ENCODE assay signal across 8 mouse cellular contexts in the genomic region with DNA sequence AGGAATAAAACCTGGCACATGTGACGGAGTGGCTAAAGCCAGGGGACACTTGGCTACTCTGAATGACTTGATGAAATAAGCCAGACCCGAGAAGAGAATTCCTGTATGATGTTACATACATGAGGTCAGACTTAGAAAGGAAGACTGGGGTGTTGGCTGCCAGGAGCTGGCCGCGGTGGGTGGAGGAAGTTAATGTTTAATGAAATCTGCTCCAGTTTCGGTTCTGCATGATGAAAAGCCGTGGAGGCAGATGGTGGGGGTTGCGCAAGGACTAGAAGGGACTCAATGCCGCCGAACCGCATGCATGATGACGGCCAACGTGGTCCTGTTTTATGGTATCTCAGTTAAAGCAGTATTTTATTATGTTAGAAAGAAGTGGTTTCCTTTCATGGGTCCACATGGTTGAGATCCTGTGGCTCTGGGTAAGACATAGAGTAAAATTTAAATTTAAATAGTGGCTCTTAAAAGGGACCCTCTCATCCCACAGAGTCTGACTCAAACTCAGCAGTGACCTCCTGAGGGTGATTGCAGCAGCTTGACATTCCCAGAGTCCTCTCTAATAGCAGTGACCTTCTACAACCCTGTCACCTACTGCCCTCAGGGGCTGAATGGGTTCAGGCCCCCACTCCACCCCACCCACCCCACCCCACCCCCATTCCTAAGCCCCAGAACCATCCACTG.
DNase-seq lines count a peak whose midpoint lies in the region; ATAC-seq and TF ChIP-seq lines count a peak whose summit lies in the region.
"Had no signal": no experiment of that assay in that cellular context is flagged by ENCODE, and none has a peak within 500 bp of the region (broad histone marks: within the 10 kb centered on the region; RNA-seq: fewer than 3 reads in every experiment).

No protein-coding gene starts in this region.

- peak; percentile 69 for ATAC-seq in intestine, postnatal 0 days
- ATAC-seq in lung, embryonic 16.5 days (ENCODE audit: low read depth): peak; percentile 69; the same call in 1 of the 2 replicates

- DNase-seq in MN1 (ENCODE audit: low spot score): peak; percentile 90
- DNase-seq in urinary bladder, postnatal 36 days (ENCODE audit: low spot score in 2 of 2): peak; percentile 46 to 71
- DNase-seq in testis, postnatal 14 days (ENCODE audit: low spot score): no peak
- no peak for DNase-seq in right cerebral cortex, postnatal 36 days (ENCODE audit: low spot score in 2 of 2)

- H3K4me3 ChIP-seq in bone marrow macrophage, adult 2 months (ENCODE audit: insufficient read depth, low read length): no peak overlapping the region
- H3K4me3 ChIP-seq in intestine, postnatal 0 days (ENCODE audit: low read depth, low read length): no peak overlapping the region
- no peak overlapping the region for H3K4me3 ChIP-seq in lung, embryonic 16.5 days (ENCODE audit: low read length)
- H3K4me3 ChIP-seq: embryonic facial prominence, embryonic 15.5 days had no signal

- no peaks in the 10 kb centered on the region for H3K9me3 ChIP-seq in intestine, postnatal 0 days (ENCODE audit: control insufficient read depth)
- H3K9me3 ChIP-seq in lung, embryonic 16.5 days (ENCODE audit: control insufficient read depth, low read length): no peaks in the 10 kb centered on the region
- H3K9me3 ChIP-seq: embryonic facial prominence, embryonic 15.5 days had no signal

- peaks cover 16% of the 10 kb centered on the region for H3K4me1 ChIP-seq in bone marrow macrophage, adult 2 months (ENCODE audit: control insufficient read depth, insufficient read depth, low read length)
- H3K4me1 ChIP-seq in intestine, postnatal 0 days (replicated peaks; ENCODE audit: control insufficient read depth, insufficient read depth, low read length): peaks cover 17% of the 10 kb centered on the region
- H3K4me1 ChIP-seq in lung, embryonic 16.5 days (replicated peaks; ENCODE audit: control insufficient read depth, insufficient read depth, low read length): peaks cover 16% of the 10 kb centered on the region
- H3K4me1 ChIP-seq: embryonic facial prominence, embryonic 15.5 days had no signal

- no peak for TF ChIP-seq POLR2A in bone marrow macrophage, adult 2 months (IDR thresholded peaks at IDR 0.05; ENCODE audit: borderline replicate concordance, low read depth, low read length)

- no peak overlapping the region for H3K4me2 ChIP-seq in intestine, postnatal 0 days (replicated peaks; ENCODE audit: low read depth)
- H3K4me2 ChIP-seq in lung, embryonic 16.5 days (ENCODE audit: low read depth, low read length): peak overlapping the region; percentile 27; the same call in 1 of the 2 replicates
- H3K4me2 ChIP-seq: embryonic facial prominence, embryonic 15.5 days had no signal

- no peaks in the 10 kb centered on the region for H3K27me3 ChIP-seq in intestine, postnatal 0 days (replicated peaks; ENCODE audit: control insufficient read depth, insufficient read depth, low read length)
- no peaks in the 10 kb centered on the region for H3K27me3 ChIP-seq in lung, embryonic 16.5 days (ENCODE audit: control insufficient read depth, insufficient read depth, low read depth, low read length)
- H3K27me3 ChIP-seq: embryonic facial prominence, embryonic 15.5 days had no signal

- no peaks in the 10 kb centered on the region for H3K36me3 ChIP-seq in intestine, postnatal 0 days (ENCODE audit: control insufficient read depth, insufficient read depth)
- H3K36me3 ChIP-seq in lung, embryonic 16.5 days (ENCODE audit: control insufficient read depth, insufficient read depth, low read length): no peaks in the 10 kb centered on the region
- H3K36me3 ChIP-seq: embryonic facial prominence, embryonic 15.5 days had no signal

- H3K27ac ChIP-seq in bone marrow macrophage, adult 2 months (ENCODE audit: insufficient read depth, low read depth, low read length): peak overlapping the region; percentile 37; the same call in 1 of the 2 replicates
- peak overlapping the region; percentile 87 for H3K27ac ChIP-seq in intestine, postnatal 0 days (ENCODE audit: low read depth, low read length)
- H3K27ac ChIP-seq in lung, embryonic 16.5 days (ENCODE audit: low read length): peak overlapping the region; percentile 44
- H3K27ac ChIP-seq: embryonic facial prominence, embryonic 15.5 days had no signal

- 11% methylated on average over 12 of the region's 12 CpGs for WGBS in intestine, postnatal 0 days
- 27% methylated on average over 12 of the region's 12 CpGs for WGBS in lung, embryonic 16.5 days

- TF ChIP-seq CTCF in bone marrow macrophage, adult 2 months (IDR thresholded peaks at IDR 0.05; ENCODE audit: low read depth, low read length): no peak
- no peak for TF ChIP-seq CTCF in intestine, postnatal 0 days (IDR thresholded peaks at IDR 0.05; ENCODE audit: low read depth)

- H3K9ac ChIP-seq in intestine, postnatal 0 days (ENCODE audit: low read depth, low read length): no peak overlapping the region
- no peak overlapping the region for H3K9ac ChIP-seq in lung, embryonic 16.5 days (ENCODE audit: low read length)
- H3K9ac ChIP-seq: embryonic facial prominence, embryonic 15.5 days had no signal

Comparison
In these comparisons a context has a peak if more than half of its experiments do, and no peak if none do; other contexts are left out.
1. DNase-seq: peak in MN1 (single experiment) and urinary bladder, postnatal 36 days (2 of 2); none in testis, postnatal 14 days (single experiment) and right cerebral cortex, postnatal 36 days (0 of 2).
2. H3K27ac ChIP-seq: peak in every context shown above with its lines; median percentile 87 in intestine, postnatal 0 days; 44 in lung, embryonic 16.5 days; 37 in bone marrow macrophage, adult 2 months.